In genomic region chr11:106695917-106696316, GRCm38 (mm10) we compare ENCODE assay signal across 30 mouse cellular contexts. TPM values are rescaled to one million over a fixed set of nuclear protein-coding genes. Genes with fewer than 3 reads are reported as not detected.
DNase-seq lines count a peak whose midpoint lies in the region; ATAC-seq and TF ChIP-seq lines count a peak whose summit lies in the region.
"Had no signal": no experiment of that assay in that cellular context is flagged by ENCODE, and none has a peak within 500 bp of the region (broad histone marks: within the 10 kb centered on the region; RNA-seq: fewer than 3 reads in every experiment).

No protein-coding gene starts in this region.

- H3K4me1 ChIP-seq in ES-Bruce4 (ENCODE audit: control insufficient read depth, insufficient read depth, low read length) = peaks cover 8% of the 10 kb centered on the region
- H3K4me1 ChIP-seq: embryonic facial prominence, embryonic 10.5 days; embryonic facial prominence, embryonic 13.5 days; forebrain, embryonic 10.5 days; forebrain, embryonic 13.5 days; heart, embryonic 10.5 days; heart, embryonic 13.5 days; hindbrain, embryonic 12.5 days; hindbrain, embryonic 15.5 days had no signal

- H3K27ac ChIP-seq in ES-Bruce4 (ENCODE audit: insufficient read depth, low read length) = peak overlapping the region; percentile 12; the same call in 1 of the 2 replicates
- H3K27ac ChIP-seq: embryonic facial prominence, embryonic 10.5 days; embryonic facial prominence, embryonic 13.5 days; forebrain, embryonic 10.5 days; forebrain, embryonic 13.5 days; heart, adult 2 months; heart, embryonic 10.5 days; heart, embryonic 13.5 days; hindbrain, embryonic 12.5 days; hindbrain, embryonic 15.5 days had no signal

- no peak for TF ChIP-seq CTCF in ES-Bruce4 (IDR thresholded peaks at IDR 0.05; ENCODE audit: low read depth, low read length)

- H3K36me3 ChIP-seq in ES-Bruce4 (ENCODE audit: control insufficient read depth, insufficient read depth, low read length, poor library complexity, severe bottlenecking) = peaks cover 9% of the 10 kb centered on the region
- H3K36me3 ChIP-seq: embryonic facial prominence, embryonic 10.5 days; embryonic facial prominence, embryonic 13.5 days; forebrain, embryonic 10.5 days; hindbrain, embryonic 12.5 days; hindbrain, embryonic 15.5 days had no signal

- H3K27me3 ChIP-seq in ES-Bruce4 (ENCODE audit: control insufficient read depth, insufficient read depth, low read length, poor library complexity, severe bottlenecking) = no peaks in the 10 kb centered on the region
- H3K27me3 ChIP-seq: CH12.LX; embryonic facial prominence, embryonic 13.5 days; forebrain, embryonic 13.5 days; heart, embryonic 13.5 days; hindbrain, embryonic 12.5 days; hindbrain, embryonic 15.5 days had no signal

- TF ChIP-seq POLR2A in ES-Bruce4 (IDR thresholded peaks at IDR 0.05; ENCODE audit: insufficient read depth, low read length) = no peak

- H3K4me3 ChIP-seq in ES-Bruce4 (ENCODE audit: low read depth, low read length) = no peak overlapping the region
- H3K4me3 ChIP-seq: embryonic facial prominence, embryonic 10.5 days; embryonic facial prominence, embryonic 13.5 days; forebrain, embryonic 10.5 days; forebrain, embryonic 13.5 days; heart, adult 2 months; heart, embryonic 10.5 days; heart, embryonic 13.5 days; hindbrain, embryonic 12.5 days; hindbrain, embryonic 15.5 days had no signal

- peak; percentile 71 for DNase-seq in R1 (ENCODE audit: low read depth, low spot score)
- peak; percentile 20 for DNase-seq in c-Kit-positive CD71-positive TER-119-positive erythroid progenitor cells, embryonic 14.5 days (ENCODE audit: low spot score)
- no peak for DNase-seq in testis, postnatal 10 days (ENCODE audit: low spot score)
- no peak for DNase-seq in adrenal gland, postnatal 14 days
- DNase-seq: adrenal gland, adult 2 months; adrenal gland, postnatal 25 days; B cell, adult 2 months; cerebellum, adult 11-12 months; cerebellum, adult 8-10 months; cerebellum, postnatal 10 days; cerebellum, postnatal 36 days; embryo, embryonic 11 days; gastrocnemius, postnatal 10 days; gastrocnemius, postnatal 36 days; heart, adult 2 months; heart, postnatal 14 days; heart, postnatal 4 days had no signal

- TF ChIP-seq EP300 in ES-Bruce4 (IDR thresholded peaks at IDR 0.05; ENCODE audit: insufficient read depth, low read depth, low read length) = no peak

- H3K9ac ChIP-seq in ES-Bruce4 (ENCODE audit: low read depth, poor library complexity, severe bottlenecking) = no peak overlapping the region
- H3K9ac ChIP-seq: embryonic facial prominence, embryonic 13.5 days; forebrain, embryonic 13.5 days; heart, embryonic 13.5 days; hindbrain, embryonic 12.5 days; hindbrain, embryonic 15.5 days had no signal

- no peaks in the 10 kb centered on the region for H3K9me3 ChIP-seq in ES-Bruce4 (replicated peaks; ENCODE audit: control insufficient read depth, insufficient read depth, low read length, poor library complexity, severe bottlenecking)
- H3K9me3 ChIP-seq: embryonic facial prominence, embryonic 10.5 days; embryonic facial prominence, embryonic 13.5 days; forebrain, embryonic 10.5 days; forebrain, embryonic 13.5 days; heart, embryonic 10.5 days; heart, embryonic 13.5 days; hindbrain, embryonic 12.5 days; hindbrain, embryonic 15.5 days had no signal

- no peak for ATAC-seq in erythroblast, adult 5-6 weeks (replicated peaks; ENCODE audit: low FRiP score, poor library complexity, severe bottlenecking)
- ATAC-seq: forebrain, embryonic 13.5 days; forebrain, embryonic 16.5 days; intestine, postnatal 0 days had no signal

RNA-seq across cellular contexts. Expression of gene Pecam1, which starts 54.5 kb away (rescaled TPM):
- polyA plus RNA-seq in ES-Bruce4 (2011; ENCODE audit: insufficient read depth, insufficient read length, low read depth, missing spikeins) = 21.6 and 24.3 TPM in 2 replicates
- total RNA-seq in erythroblast, adult 5-6 weeks (2015; ENCODE audit: low replicate concordance) = 5.0 and 11.0 TPM in 2 replicates
- 4.0 and 5.0 TPM in 2 replicates for total RNA-seq in erythroblast, adult 5-6 weeks (2017; ENCODE audit: low replicate concordance)
- 110 and 152 TPM in 2 replicates for total RNA-seq in adrenal gland, postnatal 14 days (2021)

RNA-seq across cellular contexts. Expression of gene Milr1, which starts 55.1 kb away (rescaled TPM):
- 0.40 and 1.2 TPM in 2 replicates for polyA plus RNA-seq in ES-Bruce4 (2011; ENCODE audit: insufficient read depth, insufficient read length, low read depth, missing spikeins)
- total RNA-seq in erythroblast, adult 5-6 weeks (2015; ENCODE audit: low replicate concordance) = 11.0 and 24.5 TPM in 2 replicates
- total RNA-seq in erythroblast, adult 5-6 weeks (2017; ENCODE audit: low replicate concordance) = 12.7 and 20.4 TPM in 2 replicates
- total RNA-seq in adrenal gland, postnatal 14 days (2021) = 0.67 and 1.9 TPM in 2 replicates
- polyA plus RNA-seq: adrenal gland, adult 2 months had no signal

Comparison
In these comparisons a context has a peak if more than half of its experiments do, and no peak if none do; other contexts are left out.
1. DNase-seq: peak in R1 (single experiment) and c-Kit-positive CD71-positive TER-119-positive erythroid progenitor cells, embryonic 14.5 days (single experiment); none in testis, postnatal 10 days (single experiment) and adrenal gland, postnatal 14 days (single experiment).